Mouse (Mus musculus): ENCODE measurements around the gene Dkkl1. TPM values are rescaled to one million over a fixed set of nuclear protein-coding genes. Genes with fewer than 3 reads are reported as not detected.

The Dkkl1 gene
- total RNA-seq, 2 experiments from 2014 or later, result not detected

- DNase-seq (ENCODE audit: low spot score in 2 of 2), result no peak
These were observed 17.7 kb upstream of the Dkkl1 start for GRCm38 (mm10) chr7:45229459-45230203.

GRCm38 (mm10) chr7:45229046-45229445, 17.1 kb upstream of the Dkkl1 start:
- DNase-seq (ENCODE audit: low spot score in 2 of 2), result no peak

GRCm38 (mm10) chr7:45228548-45228947, 16.6 kb upstream of the Dkkl1 start:
- DNase-seq (ENCODE audit: low spot score in 2 of 2), result no peak

GRCm38 (mm10) chr7:45226421-45226820, 14.5 kb upstream of the Dkkl1 start:
- DNase-seq (ENCODE audit: low spot score in 2 of 2), result no peak

GRCm38 (mm10) chr7:45224826-45225225, 12.9 kb upstream of the Dkkl1 start:
- no peak for DNase-seq (ENCODE audit: low spot score in 2 of 2)

- no peak for DNase-seq (ENCODE audit: low spot score in 2 of 2)
These were observed 9.7 kb upstream of the Dkkl1 start for GRCm38 (mm10) chr7:45221680-45222079.

DNA sequence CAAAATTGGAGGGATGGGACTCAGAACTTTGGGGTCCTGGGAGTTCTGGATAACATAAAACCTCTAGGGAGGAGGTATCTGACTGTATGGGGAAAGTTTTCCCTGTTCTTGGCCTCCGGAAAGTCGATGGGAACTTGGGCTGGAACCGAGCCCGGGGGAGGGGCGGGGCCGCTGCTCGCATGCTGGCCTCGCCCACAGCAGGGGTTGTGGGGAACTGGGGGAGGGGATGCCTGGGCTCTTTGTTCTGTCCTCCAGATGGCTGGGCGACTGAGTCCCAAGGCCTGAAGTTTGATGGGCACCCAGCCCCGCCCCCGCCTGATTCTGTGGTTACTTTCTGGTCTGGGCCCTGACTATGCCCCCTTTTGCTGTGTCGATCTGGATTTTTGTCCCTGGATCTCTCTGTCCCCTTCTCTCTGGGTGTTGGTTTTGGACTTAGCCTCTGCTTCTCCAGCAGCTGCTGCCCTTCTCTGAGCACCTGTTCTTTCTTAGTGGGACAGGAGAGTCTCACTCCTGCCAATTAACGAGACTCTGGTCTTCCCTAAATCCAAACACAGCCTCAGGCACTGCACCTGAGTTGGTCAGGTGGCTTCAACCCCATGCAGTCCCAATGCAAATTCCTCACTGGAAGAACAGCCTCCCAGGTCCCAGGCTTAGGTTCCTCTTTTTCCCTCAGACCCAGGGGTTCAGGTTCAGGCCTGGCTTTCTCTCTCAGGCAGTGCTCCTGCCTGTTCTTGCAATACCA, 4.7 kb upstream of the Dkkl1 start:
- DNase-seq (ENCODE audit: low spot score in 2 of 2), result peak; percentile 59 to 82

- peak; percentile 41 to 65 for DNase-seq (ENCODE audit: low spot score in 2 of 2)
These were observed 3.9 kb upstream of the Dkkl1 start, which contains the start of gene Tead2 for GRCm38 (mm10) chr7:45215673-45216441. TSS of gene Tead2 (plus strand) at chr7:45215753.

- no peak for DNase-seq (ENCODE audit: low spot score in 2 of 2)
These were observed 1.8 kb upstream of the Dkkl1 start for GRCm38 (mm10) chr7:45213708-45214107.

- no peak for DNase-seq (ENCODE audit: low spot score in 2 of 2)
These were observed 409 bp upstream of the Dkkl1 start for GRCm38 (mm10) chr7:45212356-45212755.

DNA sequence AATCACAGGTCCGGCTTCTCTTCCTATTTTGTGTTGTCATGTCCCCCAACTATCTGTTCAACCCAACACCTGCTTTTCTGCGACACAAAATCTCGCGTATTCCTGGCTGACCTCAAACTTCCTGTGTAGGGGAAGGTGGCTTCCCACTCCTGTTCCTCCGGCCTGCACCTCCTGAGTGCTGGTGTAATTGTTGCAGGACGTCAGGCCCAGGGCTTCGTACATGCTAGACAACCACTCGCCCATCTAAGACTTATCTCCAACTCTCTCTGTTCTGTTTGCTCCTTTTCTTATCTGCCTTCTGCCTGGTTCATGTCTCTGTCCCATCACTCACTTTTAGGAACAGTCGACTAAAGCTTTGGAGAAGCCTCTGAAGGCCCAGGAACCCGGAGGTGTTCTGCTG, 877 bp downstream of the Dkkl1 start:
- no peak for DNase-seq (ENCODE audit: low spot score in 2 of 2)

DNA sequence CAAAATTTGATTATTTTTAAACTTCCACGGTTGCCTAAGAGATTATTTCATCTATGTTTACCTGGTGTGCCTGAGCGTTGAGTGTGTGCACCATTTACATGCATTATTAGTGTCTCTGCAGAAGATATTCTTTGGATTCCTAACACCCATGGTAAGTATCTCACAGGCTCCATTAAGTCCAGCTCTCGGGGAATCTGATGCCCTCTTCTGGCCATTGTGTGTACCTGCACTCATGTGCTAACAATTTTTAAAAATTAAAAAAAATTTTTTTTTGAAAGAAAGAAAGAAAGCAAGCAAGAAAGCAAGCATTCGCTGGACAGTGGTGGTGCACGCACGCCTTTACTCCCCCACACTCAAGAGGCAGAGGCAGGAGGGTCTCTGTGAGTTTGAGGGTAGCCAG, 3.7 kb downstream of the Dkkl1 start:
- DNase-seq (ENCODE audit: low spot score in 2 of 2), result no peak

DNA sequence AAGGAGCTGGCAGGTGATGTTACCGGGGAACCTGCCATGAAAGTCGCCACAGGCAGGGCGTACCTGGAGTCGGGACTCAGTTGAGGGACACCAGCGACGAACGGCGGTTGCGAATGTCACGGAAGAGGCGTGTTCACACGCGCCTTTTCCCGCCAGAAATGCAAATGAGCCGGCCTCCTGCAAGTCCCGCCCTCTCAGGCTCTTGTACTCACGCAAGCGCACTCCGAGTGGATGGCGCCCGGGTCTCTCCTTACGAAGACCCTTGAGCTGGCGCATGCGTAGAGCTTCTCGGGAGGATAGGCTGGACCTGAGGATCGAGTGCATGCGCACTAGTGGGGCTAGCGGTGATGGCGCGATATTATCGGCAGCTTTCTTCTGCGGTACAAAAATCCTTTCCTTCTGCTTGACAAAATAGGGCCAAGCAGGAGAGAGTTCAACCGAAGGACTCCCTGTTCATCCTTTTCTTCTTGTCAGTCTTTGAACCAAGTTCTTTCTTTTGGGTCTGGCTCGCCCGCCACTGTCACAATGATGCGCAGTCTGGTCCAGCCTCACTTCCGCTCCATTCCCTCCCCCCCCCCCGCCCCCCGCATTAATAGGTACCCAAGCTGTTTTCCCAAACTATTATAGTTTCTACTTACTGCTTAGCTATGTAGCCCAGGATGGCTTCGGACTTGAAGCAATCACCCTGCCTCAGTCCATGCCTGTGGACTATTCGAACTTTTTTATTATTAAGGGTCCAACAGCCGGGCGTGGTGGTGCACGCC, 7.4 kb downstream of the Dkkl1 start, which contains the start of gene Ccdc155:
Ccdc155 (minus strand) TSS at position 513 of the 764 bp plus-strand sequence.
- peak; percentile 71 to 87 for DNase-seq (ENCODE audit: low spot score in 2 of 2)

DNA sequence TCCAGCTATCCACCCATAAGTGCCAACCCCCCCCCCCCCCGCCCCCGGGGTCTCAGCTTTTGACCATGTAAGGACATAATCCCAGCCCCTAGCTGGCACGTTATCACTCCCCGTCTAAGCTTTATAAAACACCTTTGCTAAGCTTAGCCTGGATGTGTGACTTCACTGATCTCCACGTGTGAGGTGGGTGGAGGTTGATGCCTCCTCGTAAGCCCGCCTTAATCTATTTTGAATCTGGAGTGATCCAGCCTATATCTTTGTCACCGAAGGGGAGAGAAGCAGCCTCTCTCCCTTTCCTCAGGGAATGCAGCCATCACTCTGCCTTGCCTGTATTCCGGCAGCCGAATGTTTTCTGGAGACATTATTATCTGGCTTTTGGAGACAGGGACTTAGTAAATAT, 9.3 kb downstream of the Dkkl1 start:
- DNase-seq (ENCODE audit: low spot score in 2 of 2), result no peak

DNA sequence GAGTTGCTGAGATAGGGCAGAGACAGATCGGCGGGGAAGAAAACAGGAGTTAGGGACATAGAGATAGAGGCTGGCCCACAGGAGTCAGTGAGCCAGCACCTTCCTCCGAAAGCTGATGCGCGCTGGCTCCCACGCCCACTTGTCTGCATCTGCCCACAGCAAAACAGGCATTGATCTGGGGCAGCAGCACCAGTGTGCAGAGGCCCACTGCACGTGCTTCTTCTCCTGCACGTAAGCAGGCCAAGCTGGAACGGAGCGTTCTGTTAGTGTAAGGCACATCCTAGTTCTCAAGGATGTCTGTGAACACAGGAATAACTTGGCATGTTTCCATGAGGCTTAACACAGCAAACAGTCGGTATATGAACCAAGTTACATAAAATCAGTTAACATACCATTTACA, 13.0 kb downstream of the Dkkl1 start:
- DNase-seq (ENCODE audit: low spot score in 2 of 2), result no peak

DNA sequence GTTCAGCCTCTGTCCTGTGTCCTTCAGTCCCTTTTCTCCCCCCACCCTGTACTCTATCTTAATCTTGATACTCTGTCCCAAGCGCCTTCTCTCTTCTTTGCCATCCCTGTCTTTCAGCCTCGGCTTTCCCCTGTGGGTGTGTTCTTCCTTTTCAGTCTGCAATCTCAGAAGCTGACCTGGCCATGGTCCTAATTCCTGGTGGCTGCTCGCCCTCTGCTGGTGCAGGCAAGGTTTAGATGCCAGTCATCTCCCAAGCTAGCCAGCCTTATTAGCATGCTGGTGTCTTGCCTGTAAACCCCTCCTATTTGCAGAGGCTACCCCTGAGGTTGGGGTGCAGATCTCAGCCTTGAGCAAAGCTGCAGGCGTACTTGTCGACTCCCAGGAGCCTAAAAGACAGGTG, 13.5 kb downstream of the Dkkl1 start:
- peak in 1 of 2 experiments; percentile 73 for DNase-seq (ENCODE audit: low spot score in 2 of 2)

- no peak for DNase-seq (ENCODE audit: low spot score in 2 of 2)
These were observed 15.0 kb downstream of the Dkkl1 start for GRCm38 (mm10) chr7:45196994-45197393.

GRCm38 (mm10) chr7:45196176-45196535, 15.8 kb downstream of the Dkkl1 start:
- DNase-seq (ENCODE audit: low spot score in 2 of 2), result no peak

DNA sequence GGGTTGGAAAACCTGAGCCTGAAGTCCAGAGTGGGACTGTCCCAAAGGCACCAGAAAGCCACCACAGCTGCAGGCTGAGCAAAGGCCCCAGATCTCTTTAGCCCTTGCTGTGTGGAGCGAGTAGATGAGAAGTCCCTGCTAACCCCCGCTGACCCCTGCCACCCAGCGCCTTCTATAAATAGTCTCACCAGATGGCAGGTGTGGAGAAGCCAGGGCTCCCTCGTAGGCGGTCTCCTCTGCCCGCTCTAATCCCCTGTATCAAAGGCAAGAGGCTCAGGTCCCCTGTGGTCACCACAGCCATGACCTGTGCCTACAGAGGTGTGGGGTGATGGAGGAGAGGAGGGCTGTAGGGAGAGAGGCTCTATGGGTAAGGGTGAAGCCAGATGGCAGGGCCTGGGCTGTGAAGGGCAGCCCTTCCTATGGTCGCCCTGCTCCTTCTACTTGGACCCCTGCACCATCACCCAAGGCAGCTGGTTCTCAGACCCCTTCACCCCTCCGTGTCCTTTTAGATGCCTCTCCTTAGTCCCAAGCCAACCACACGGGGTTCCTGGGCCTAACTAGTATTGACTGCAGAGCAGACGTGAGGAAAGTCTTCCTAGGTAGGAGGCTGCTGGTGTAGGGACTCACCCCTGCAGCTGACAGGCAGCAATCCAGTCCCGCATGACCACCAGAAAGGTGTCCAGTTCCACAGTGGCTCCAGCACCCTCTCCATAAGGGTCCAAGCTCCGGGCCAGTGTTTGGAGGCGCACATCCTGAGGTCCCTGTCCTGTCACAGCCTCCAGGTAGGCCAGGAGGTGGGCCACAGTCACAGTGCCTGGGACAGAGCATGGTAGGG, 16.4 kb downstream of the Dkkl1 start:
- DNase-seq (ENCODE audit: low spot score in 2 of 2), result no peak

All from gastrocnemius, postnatal 4 days (tissue).